Mouse (Mus musculus) CH12.LX (cell line): ENCODE measurements around the gene Fbln5. TPM values are rescaled to one million over a fixed set of nuclear protein-coding genes. Genes with fewer than 3 reads are reported as not detected.

Experiments used
- DNase-seq: peaks from one replicate; pipeline ENCODE4 v3.0.0-alpha.2; 2013; ENCODE audit errors: extremely low read depth
- H3K27ac ChIP-seq: 2 replicates; pipeline ENCODE4 v1.5.1; 2012; ENCODE audit warnings: low read depth, mild to moderate bottlenecking, control low read depth, moderate library complexity; ENCODE audit not compliant: insufficient read depth
- H3K27me3 ChIP-seq: replicated peaks from 2 replicates; pipeline ENCODE3; 2012; ENCODE audit warnings: inconsistent platforms
- H3K36me3 ChIP-seq, 2 experiments: replicated peaks in 1 of 2; 2 replicates each; pipeline versions ENCODE3 to v1.6.1; 2012; ENCODE audit warnings: inconsistent platforms in 1 of 2, low read length in 1 of 2, mild to moderate bottlenecking in 1 of 2, mixed read lengths in 1 of 2, moderate library complexity in 1 of 2; ENCODE audit not compliant: control insufficient read depth in 1 of 2, insufficient read depth in 1 of 2
- H3K4me1 ChIP-seq, 2 experiments: 2 replicates each; pipeline ENCODE4 v1.6.1; 2012; ENCODE audit warnings: inconsistent platforms in 1 of 2, moderate library complexity in 1 of 2; ENCODE audit not compliant: insufficient read depth in 2 of 2, control insufficient read depth in 1 of 2
- H3K4me2 ChIP-seq: 2 replicates; pipeline ENCODE4 v1.6.1; 2012; ENCODE audit warnings: low read depth, mild to moderate bottlenecking, control low read depth; ENCODE audit not compliant: poor library complexity, insufficient read depth, severe bottlenecking
- H3K4me3 ChIP-seq, 3 experiments: fragments of 150-350 bp in 1 of 3; sonication (generic) in 1 of 3; replicated peaks in 1 of 3; 2 replicates each; pipeline versions ENCODE3 to v1.5.1; 2011 to 2012; ENCODE audit warnings: low read depth in 2 of 3, low read length in 2 of 3, mild to moderate bottlenecking in 2 of 3, moderate library complexity in 2 of 3, control low read depth in 1 of 3, improper control_type of control experiment in 1 of 3, inconsistent platforms in 1 of 3, mixed read lengths in 1 of 3; ENCODE audit not compliant: poor library complexity in 1 of 3
- H3K79me2 ChIP-seq: replicated peaks from 2 replicates; pipeline ENCODE4 v1.6.1; 2012; ENCODE audit warnings: mild to moderate bottlenecking, moderate library complexity; ENCODE audit not compliant: control insufficient read depth, poor library complexity, insufficient read depth, severe bottlenecking; ENCODE audit errors: extremely low read depth
- H3K9ac ChIP-seq: 2 replicates; pipeline ENCODE4 v1.6.1; 2012; ENCODE audit warnings: low read depth, mild to moderate bottlenecking, control low read depth, moderate library complexity; ENCODE audit not compliant: insufficient read depth
- H3K9me3 ChIP-seq: replicated peaks from 2 replicates; pipeline ENCODE3; 2012; ENCODE audit warnings: low read length, inconsistent platforms, mixed read lengths
- BHLHE40 ChIP-seq: IDR thresholded peaks from 2 replicates; pipeline ENCODE4 v1.6.1; 2011; ENCODE audit warnings: mild to moderate bottlenecking, low read depth, low read length, improper control_type of control experiment
- CHD1 ChIP-seq: IDR thresholded peaks from 2 replicates; pipeline ENCODE4 v1.6.1; 2012; ENCODE audit warnings: low read depth, low read length, improper control_type of control experiment, inconsistent platforms
- CHD2 ChIP-seq: IDR thresholded peaks from 2 replicates; pipeline ENCODE4 v1.6.1; 2011; ENCODE audit warnings: low read length, improper control_type of control experiment
- CTCF ChIP-seq, 2 experiments: IDR thresholded peaks in 1 of 2; conservative IDR thresholded peaks in 1 of 2; 2 replicates each; pipeline ENCODE4 v1.5.1; 2011 to 2012; ENCODE audit warnings: low read depth in 2 of 2, low read length in 2 of 2, improper control_type of control experiment in 1 of 2, inconsistent platforms in 1 of 2, mild to moderate bottlenecking in 1 of 2, moderate library complexity in 1 of 2
- EP300 ChIP-seq: IDR thresholded peaks from 2 replicates; pipeline ENCODE4 v1.6.1; 2011; ENCODE audit warnings: low read length, improper control_type of control experiment
- GABPA ChIP-seq: IDR thresholded peaks from 2 replicates; pipeline ENCODE4 v1.6.1; 2012; ENCODE audit warnings: low read depth, low read length, improper control_type of control experiment, inconsistent platforms; ENCODE audit not compliant: insufficient replicate concordance
- JUN ChIP-seq: IDR thresholded peaks from 2 replicates; pipeline ENCODE4 v1.6.1; 2011; ENCODE audit warnings: low read depth, mild to moderate bottlenecking, low read length, improper control_type of control experiment, moderate library complexity; ENCODE audit not compliant: insufficient read depth
- MAFK ChIP-seq: IDR thresholded peaks from 2 replicates; pipeline ENCODE4 v1.6.1; 2011; ENCODE audit warnings: low read length, improper control_type of control experiment; ENCODE audit not compliant: insufficient replicate concordance
- MAX ChIP-seq: IDR thresholded peaks from 2 replicates; pipeline ENCODE4 v1.6.1; 2011; ENCODE audit warnings: low read length, improper control_type of control experiment
- MAZ ChIP-seq: IDR thresholded peaks from 2 replicates; pipeline ENCODE4 v1.6.1; 2012; ENCODE audit warnings: low read depth, mild to moderate bottlenecking, inconsistent platforms, low read length, improper control_type of control experiment, moderate library complexity
- POLR2A ChIP-seq: IDR thresholded peaks from 2 replicates; pipeline ENCODE4 v1.6.1; 2011; ENCODE audit warnings: low read depth, mild to moderate bottlenecking, improper control_type of control experiment, low read length
- POLR2AphosphoS2 ChIP-seq: IDR thresholded peaks from 2 replicates; pipeline ENCODE4 v1.6.1; 2011; ENCODE audit warnings: low read depth, low read length, improper control_type of control experiment
- RAD21 ChIP-seq: IDR thresholded peaks from 2 replicates; pipeline ENCODE4 v1.6.1; 2011; ENCODE audit warnings: low read depth, mild to moderate bottlenecking, low read length, improper control_type of control experiment, moderate library complexity
- SIN3A ChIP-seq: IDR thresholded peaks from 2 replicates; pipeline ENCODE4 v1.6.1; 2012; ENCODE audit warnings: low read length, improper control_type of control experiment, inconsistent platforms
- SMC3 ChIP-seq: IDR thresholded peaks from 2 replicates; pipeline ENCODE4 v1.6.1; 2011; ENCODE audit warnings: low read depth, low read length, improper control_type of control experiment
- TCF12 ChIP-seq: IDR thresholded peaks from 2 replicates; pipeline ENCODE4 v1.6.1; 2014; ENCODE audit warnings: low read depth, mild to moderate bottlenecking, inconsistent platforms, low read length, improper control_type of control experiment
- UBTF ChIP-seq: IDR thresholded peaks from 2 replicates; pipeline ENCODE4 v1.6.1; 2012; ENCODE audit warnings: low read depth, mild to moderate bottlenecking, inconsistent platforms, low read length, improper control_type of control experiment, moderate library complexity
- USF1 ChIP-seq: IDR thresholded peaks from 2 replicates; pipeline ENCODE4 v1.6.1; 2014; ENCODE audit warnings: low read depth, mild to moderate bottlenecking, inconsistent platforms, low read length, improper control_type of control experiment
- USF2 ChIP-seq: conservative IDR thresholded peaks from 2 replicates; pipeline ENCODE4 v1.6.1; 2011; ENCODE audit warnings: low read depth, low read length, improper control_type of control experiment
- ZC3H11A ChIP-seq: IDR thresholded peaks from 2 replicates; pipeline ENCODE4 v1.6.1; 2012; ENCODE audit warnings: low read depth, mild to moderate bottlenecking, inconsistent platforms, low read length, improper control_type of control experiment
- ZMIZ1 ChIP-seq: IDR thresholded peaks from 2 replicates; pipeline ENCODE4 v1.6.1; 2012; ENCODE audit warnings: low read depth, mild to moderate bottlenecking, inconsistent platforms, low read length, improper control_type of control experiment
- dilution Hi-C: fragments of 300-500 bp; cut with MboI; formaldehyde crosslinking; loops from 2 replicates; pipeline ENCODE4 v1.14.3; 2020; ENCODE audit warnings: low sequenced_read_pairs; ENCODE audit not compliant: extremely low pct_unique_long_range_greater_than_20kb, extremely low pct_ligation_motif_present
- in situ Hi-C: fragments of 300-500 bp; cut with MboI; formaldehyde crosslinking; loops from 3 replicates; pipeline ENCODE4 v1.14.3; 2019; ENCODE audit warnings: low sequenced_read_pairs, low pct_ligation_motif_present, low pct_unique_long_range_greater_than_20kb, mixed read lengths
- polyA plus RNA-seq: library from polyadenylated mRNA; unstranded; fragments of >175 nt; gene quantifications from 2 replicates; pipeline ENCODE4 v1.2.1, GENCODE M21; 2012; ENCODE audit warnings: low read depth; ENCODE audit not compliant: insufficient read length
- total RNA-seq, 2 experiments: library from RNA; depleted of rRNA; stranded (reverse); fragments of 300-350 nt in 1 of 2; fragments of >200 nt in 1 of 2; gene quantifications; 2 replicates each; pipeline ENCODE4 v1.2.3; 2012 to 2014

Gene Fbln5
- total and polyA plus RNA-seq, 3 experiments, result 0.04 to 3.2 (median 0.11) TPM

DNA sequence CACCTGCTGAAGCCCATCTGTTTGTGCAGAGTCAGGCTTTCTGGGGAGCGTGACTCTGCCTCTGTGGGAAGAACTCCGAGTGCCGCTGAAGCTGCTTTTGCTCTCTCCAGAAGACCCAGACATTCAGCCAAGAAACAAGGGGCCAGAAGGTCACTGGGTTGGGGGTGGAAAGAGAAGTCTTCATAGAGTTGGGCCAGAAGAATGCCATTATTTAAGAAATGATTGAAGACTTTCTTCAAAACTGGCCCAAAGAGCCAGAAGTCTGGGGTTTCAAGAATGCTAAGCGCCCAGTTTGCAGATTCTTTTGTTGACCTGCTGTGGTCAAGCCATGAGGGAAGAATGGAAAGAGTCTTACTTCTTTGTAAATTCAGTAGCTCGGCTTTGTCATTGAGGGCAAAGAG is 25.6 kb downstream of the Fbln5 start:
- no peak for TF ChIP-seq POLR2A
- no peak for TF ChIP-seq ZMIZ1
- no peak for TF ChIP-seq UBTF
- no peak for TF ChIP-seq MAZ
- TF ChIP-seq ZC3H11A, result no peak
- TF ChIP-seq TCF12, result no peak
- TF ChIP-seq BHLHE40, result no peak
- TF ChIP-seq POLR2AphosphoS2, result no peak
- no peak for TF ChIP-seq MAFK
- TF ChIP-seq USF1, result no peak
- no peak for TF ChIP-seq GABPA
- no peak for TF ChIP-seq CTCF (conservative IDR thresholded peaks at IDR 0.05 in 1 of 2, IDR thresholded peaks at IDR 0.05 in 1 of 2; ENCODE audit: low read depth in 2 of 2, low read length in 2 of 2)
- no peak for TF ChIP-seq MAX
- no peak for TF ChIP-seq SIN3A
- no peak for TF ChIP-seq EP300
- TF ChIP-seq JUN, result no peak
- TF ChIP-seq RAD21, result no peak
- no peak overlapping the region for H3K9ac ChIP-seq
- peaks cover 0 to 9% of the 10 kb centered on the region in 2 experiments; a peak in 1 of 4 replicates for H3K4me1 ChIP-seq
- no peaks in the 10 kb centered on the region for H3K27me3 ChIP-seq
- no peak overlapping the region for H3K4me3 ChIP-seq
- no peaks in the 10 kb centered on the region for H3K36me3 ChIP-seq
- H3K27ac ChIP-seq, result no peak overlapping the region
- dilution Hi-C loops (no loop called here), in situ Hi-C loops (no loop called here)
- H3K4me2 ChIP-seq, result no peak overlapping the region
- H3K79me2 ChIP-seq, result no peaks in the 10 kb centered on the region
- no peak for DNase-seq
- no peaks in the 10 kb centered on the region for H3K9me3 ChIP-seq

DNA sequence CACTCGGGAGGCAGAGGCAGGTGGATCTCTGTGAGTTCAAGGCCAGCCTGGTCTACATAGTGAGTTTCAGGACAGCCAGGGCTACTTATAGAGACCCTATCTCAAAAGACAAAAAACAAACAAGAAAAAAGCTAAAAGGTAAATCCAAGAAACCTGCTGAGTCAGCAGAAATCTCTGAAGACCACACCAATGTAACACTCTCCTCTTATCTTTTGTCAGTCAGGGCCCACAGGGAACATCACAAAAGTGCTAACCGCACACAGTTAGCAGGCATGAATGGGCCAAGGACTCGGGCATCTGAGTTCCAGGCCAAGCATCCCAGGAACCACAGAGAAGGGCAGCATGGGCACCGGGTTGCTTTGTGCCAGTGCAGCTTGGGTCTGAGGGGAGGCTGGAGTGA is 26.2 kb downstream of the Fbln5 start:
- H3K27ac ChIP-seq, result no peak overlapping the region
- no peak overlapping the region for H3K9ac ChIP-seq
- H3K4me2 ChIP-seq, result no peak overlapping the region
- no peaks in the 10 kb centered on the region for H3K27me3 ChIP-seq
- H3K4me1 ChIP-seq, result peaks cover 0 to 9% of the 10 kb centered on the region in 2 experiments; a peak in 1 of 4 replicates
- DNase-seq, result no peak
- H3K36me3 ChIP-seq, result no peaks in the 10 kb centered on the region
- H3K9me3 ChIP-seq, result no peaks in the 10 kb centered on the region
- in situ Hi-C loops, result no loop called here
- no peak for TF ChIP-seq SMC3
- no peak for TF ChIP-seq SIN3A
- no peak for TF ChIP-seq CHD1
- peak; percentile 98 for TF ChIP-seq MAFK
- no peak for TF ChIP-seq CHD2
- no peak for TF ChIP-seq MAX
- TF ChIP-seq USF2, result no peak
- dilution Hi-C loops, result no loop called here
- H3K4me3 ChIP-seq, result no peak overlapping the region
- H3K79me2 ChIP-seq, result no peaks in the 10 kb centered on the region
